Mouse (Mus musculus) kidney, embryonic 15.5 days (tissue): ENCODE results near the gene Usp10. TPM values are rescaled to one million over a fixed set of nuclear protein-coding genes. Genes with fewer than 3 reads are reported as not detected.

Experiments used
- ATAC-seq: fragments of 200-750 bp; cut with Nextera tagmentation; replicated peaks from 2 replicates; pipeline ENCODE4 v1.8.0; 2017; ENCODE audit warnings: moderate TSS enrichment; ENCODE audit not compliant: low FRiP score
- H3K27ac ChIP-seq: fragments of 300-500 bp; sonication (generic); 2 replicates; pipeline ENCODE4 v1.5.1; 2015; ENCODE audit warnings: mild to moderate bottlenecking, inconsistent platforms
- H3K27me3 ChIP-seq: fragments of 300-500 bp; sonication (generic); 2 replicates; pipeline ENCODE4 v1.6.1; 2015; ENCODE audit warnings: inconsistent platforms
- H3K36me3 ChIP-seq: fragments of 300-500 bp; sonication (generic); 2 replicates; pipeline ENCODE4 v1.6.1; 2015; ENCODE audit warnings: inconsistent platforms
- H3K4me1 ChIP-seq: fragments of 300-500 bp; sonication (generic); 2 replicates; pipeline ENCODE4 v1.6.1; 2015; ENCODE audit warnings: inconsistent platforms
- H3K4me2 ChIP-seq: fragments of 300-500 bp; sonication (generic); 2 replicates; pipeline ENCODE4 v1.6.1; 2015; ENCODE audit warnings: moderate library complexity, mild to moderate bottlenecking, inconsistent platforms
- H3K4me3 ChIP-seq: fragments of 300-500 bp; sonication (generic); replicated peaks from 2 replicates; pipeline ENCODE4 v1.5.1; 2015; ENCODE audit warnings: mild to moderate bottlenecking, inconsistent platforms
- H3K9ac ChIP-seq: fragments of 300-500 bp; sonication (generic); 2 replicates; pipeline ENCODE4 v1.6.1; 2015; ENCODE audit warnings: mild to moderate bottlenecking, inconsistent platforms
- H3K9me3 ChIP-seq: fragments of 300-500 bp; sonication (generic); replicated peaks from 2 replicates; pipeline ENCODE4 v1.6.1; 2016; ENCODE audit warnings: inconsistent platforms
- WGBS: fragments of 180-500 bp; shearing (Covaris S2); methylation state at CpG from one replicate; pipeline ENCODE4 v1.1.7; 2015; ENCODE audit warnings: mixed read lengths; 5-methylcytosine and 5-hydroxymethylcytosine counted together
- polyA plus RNA-seq: library from polyadenylated mRNA; unstranded; fragments of >200 nt; fragmentation: Nextera tagmentation; extraction: Ambion mirVana; gene quantifications from 2 replicates; pipeline ENCODE4 v1.2.1, GENCODE M21; 2015

The Usp10 gene
- polyA plus RNA-seq, 1 experiment from 2014 or later: 167 TPM

GRCm38 (mm10) chr8:119941471-119941870, 31.3 kb downstream of the Usp10 start:
- H3K27me3 ChIP-seq: no peaks in the 10 kb centered on the region
- H3K9ac ChIP-seq: no peak overlapping the region
- H3K36me3 ChIP-seq: peaks cover 88% of the 10 kb centered on the region
- H3K4me3 ChIP-seq: no peak overlapping the region
- H3K4me1 ChIP-seq: peaks cover 25% of the 10 kb centered on the region
- no peaks in the 10 kb centered on the region for H3K9me3 ChIP-seq
- ATAC-seq: no peak
- WGBS: 92% methylated on average over 18 of the region's 18 CpGs
- no peak overlapping the region for H3K4me2 ChIP-seq
- no peak overlapping the region for H3K27ac ChIP-seq

- H3K4me1 ChIP-seq: peaks cover 25% of the 10 kb centered on the region
- H3K4me2 ChIP-seq: no peak overlapping the region
- no peaks in the 10 kb centered on the region for H3K27me3 ChIP-seq
- 0 out of 2 replicates have a peak overlapping the region, but pooled peaks have one; percentile 20 for H3K27ac ChIP-seq
- peaks cover 89% of the 10 kb centered on the region for H3K36me3 ChIP-seq
- H3K9me3 ChIP-seq: no peaks in the 10 kb centered on the region
- no peak overlapping the region for H3K4me3 ChIP-seq
- no peak overlapping the region for H3K9ac ChIP-seq
- WGBS: 71% methylated on average over 10 of the region's 10 CpGs
- no peak for ATAC-seq
These were observed 33.5 kb downstream of the Usp10 start for GRCm38 (mm10) chr8:119943616-119944015.

- H3K27me3 ChIP-seq: no peaks in the 10 kb centered on the region
- no peak overlapping the region for H3K4me3 ChIP-seq
- no peak overlapping the region for H3K9ac ChIP-seq
- 0 out of 2 replicates have a peak overlapping the region, but pooled peaks have one; percentile 20 for H3K27ac ChIP-seq
- peaks cover 25% of the 10 kb centered on the region for H3K4me1 ChIP-seq
- H3K4me2 ChIP-seq: no peak overlapping the region
- 48% methylated on average over 9 of the region's 9 CpGs for WGBS
- peaks cover 92% of the 10 kb centered on the region for H3K36me3 ChIP-seq
- ATAC-seq: peak; percentile 67
- H3K9me3 ChIP-seq: no peaks in the 10 kb centered on the region
These were observed 34.1 kb downstream of the Usp10 start for GRCm38 (mm10) chr8:119944096-119944811.

GRCm38 (mm10) chr8:119946326-119946865, 36.2 kb downstream of the Usp10 start:
- no peak overlapping the region for H3K4me3 ChIP-seq
- H3K4me2 ChIP-seq: no peak overlapping the region
- H3K27ac ChIP-seq: no peak overlapping the region
- H3K27me3 ChIP-seq: no peaks in the 10 kb centered on the region
- H3K36me3 ChIP-seq: peaks cover 96% of the 10 kb centered on the region
- WGBS: 68% methylated on average over 8 of the region's 8 CpGs
- H3K4me1 ChIP-seq: peaks cover 25% of the 10 kb centered on the region
- no peak for ATAC-seq
- H3K9me3 ChIP-seq: no peaks in the 10 kb centered on the region
- no peak overlapping the region for H3K9ac ChIP-seq

- Histone ChIP-seq H3K9me3 (no peaks in the 10 kb centered on the region), H3K4me2 (no peak overlapping the region), H3K36me3 (peaks cover 96% of the 10 kb centered on the region), H3K9ac (no peak overlapping the region), H3K4me1 (peaks cover 32% of the 10 kb centered on the region), H3K4me3 (no peak overlapping the region), H3K27me3 (no peaks in the 10 kb centered on the region), H3K27ac (no peak overlapping the region)
- WGBS: 80% methylated on average over 19 of the region's 19 CpGs
- ATAC-seq: no peak
These were observed 37.5 kb downstream of the Usp10 start for GRCm38 (mm10) chr8:119947653-119948052.

GRCm38 (mm10) chr8:119948340-119948739, 38.2 kb downstream of the Usp10 start:
- no peak overlapping the region for H3K27ac ChIP-seq

GRCm38 (mm10) chr8:119952282-119952681, 42.1 kb downstream of the Usp10 start:
- Histone ChIP-seq H3K4me1 (peaks cover 7% of the 10 kb centered on the region), H3K27ac (no peak overlapping the region), H3K9ac (no peak overlapping the region), H3K4me2 (no peak overlapping the region), H3K27me3 (no peaks in the 10 kb centered on the region), H3K4me3 (no peak overlapping the region), H3K36me3 (peaks cover 98% of the 10 kb centered on the region), H3K9me3 (no peaks in the 10 kb centered on the region)
- WGBS: 29% methylated on average over 7 of the region's 7 CpGs
- no peak for ATAC-seq

More at GRCm38 (mm10) chr8:119948340-119948739, 38.2 kb downstream of the Usp10 start:
- no peak overlapping the region for H3K4me3 ChIP-seq
- peaks cover 96% of the 10 kb centered on the region for H3K36me3 ChIP-seq
- H3K4me2 ChIP-seq: no peak overlapping the region
- no peak overlapping the region for H3K9ac ChIP-seq
- H3K4me1 ChIP-seq: peaks cover 28% of the 10 kb centered on the region
- H3K9me3 ChIP-seq: no peaks in the 10 kb centered on the region
- H3K27me3 ChIP-seq: no peaks in the 10 kb centered on the region
- no peak for ATAC-seq
- 86% methylated on average over 15 of the region's 15 CpGs for WGBS

- no peak for ATAC-seq
- Histone ChIP-seq H3K4me1 (peaks cover 7% of the 10 kb centered on the region), H3K27me3 (no peaks in the 10 kb centered on the region), H3K9ac (no peak overlapping the region), H3K36me3 (peaks cover 98% of the 10 kb centered on the region), H3K9me3 (no peaks in the 10 kb centered on the region), H3K27ac (no peak overlapping the region), H3K4me2 (no peak overlapping the region), H3K4me3 (no peak overlapping the region)
- 54% methylated on average over 5 of the region's 5 CpGs for WGBS
These were observed 42.6 kb downstream of the Usp10 start for GRCm38 (mm10) chr8:119952747-119953146.

- H3K4me3 ChIP-seq: no peak overlapping the region
- no peak overlapping the region for H3K4me2 ChIP-seq
- H3K27me3 ChIP-seq: no peaks in the 10 kb centered on the region
- ATAC-seq: no peak
- H3K36me3 ChIP-seq: peaks cover 90% of the 10 kb centered on the region
- H3K27ac ChIP-seq: no peak overlapping the region
- H3K4me1 ChIP-seq: peaks cover 7% of the 10 kb centered on the region
- no peak overlapping the region for H3K9ac ChIP-seq
- no peaks in the 10 kb centered on the region for H3K9me3 ChIP-seq
- 88% methylated on average over 8 of the region's 8 CpGs for WGBS
These were observed 45.2 kb downstream of the Usp10 start for GRCm38 (mm10) chr8:119955333-119955732.

- Histone ChIP-seq H3K9ac (no peak overlapping the region), H3K9me3 (no peaks in the 10 kb centered on the region), H3K4me2 (no peak overlapping the region), H3K4me3 (no peak overlapping the region), H3K27ac (no peak overlapping the region), H3K4me1 (no peaks in the 10 kb centered on the region), H3K36me3 (peaks cover 62% of the 10 kb centered on the region), H3K27me3 (no peaks in the 10 kb centered on the region)
- WGBS: 90% methylated on average over 10 of the region's 10 CpGs
- no peak for ATAC-seq
These were observed 47.9 kb downstream of the Usp10 start for GRCm38 (mm10) chr8:119958076-119958475.

GRCm38 (mm10) chr8:119960531-119961104, 50.5 kb downstream of the Usp10 start:
- no peak; the same call in 1 of the 2 replicates for ATAC-seq
- Histone ChIP-seq H3K27me3 (no peaks in the 10 kb centered on the region), H3K27ac (no peak overlapping the region), H3K4me2 (no peak overlapping the region), H3K4me3 (no peak overlapping the region), H3K9ac (no peak overlapping the region), H3K4me1 (no peaks in the 10 kb centered on the region), H3K9me3 (no peaks in the 10 kb centered on the region), H3K36me3 (peaks cover 37% of the 10 kb centered on the region)
- 63% methylated on average over 5 of the region's 5 CpGs for WGBS

- Histone ChIP-seq H3K9ac (no peak overlapping the region), H3K4me1 (no peaks in the 10 kb centered on the region), H3K36me3 (no peaks in the 10 kb centered on the region), H3K4me3 (no peak overlapping the region), H3K27ac (no peak overlapping the region), H3K27me3 (no peaks in the 10 kb centered on the region), H3K9me3 (peaks cover 6% of the 10 kb centered on the region; the same call in 1 of the 2 replicates), H3K4me2 (no peak overlapping the region)
- ATAC-seq: no peak
- 68% methylated on average over 4 of the region's 4 CpGs for WGBS
These were observed 54.7 kb downstream of the Usp10 start for GRCm38 (mm10) chr8:119964859-119965258.
